Mouse (Mus musculus) heart, postnatal 0 days (tissue): ENCODE measurements around the gene Slc2a9.

Experiments
- CTCF ChIP-seq: IDR thresholded peaks from 2 replicates; pipeline ENCODE4 v1.5.1; 2016; ENCODE audit warnings: antibody characterized with exemption, control low read depth, low read depth
- EP300 ChIP-seq: IDR thresholded peaks from 2 replicates; pipeline ENCODE4 v1.6.1; 2016; ENCODE audit warnings: antibody characterized with exemption, low read depth

DNA sequence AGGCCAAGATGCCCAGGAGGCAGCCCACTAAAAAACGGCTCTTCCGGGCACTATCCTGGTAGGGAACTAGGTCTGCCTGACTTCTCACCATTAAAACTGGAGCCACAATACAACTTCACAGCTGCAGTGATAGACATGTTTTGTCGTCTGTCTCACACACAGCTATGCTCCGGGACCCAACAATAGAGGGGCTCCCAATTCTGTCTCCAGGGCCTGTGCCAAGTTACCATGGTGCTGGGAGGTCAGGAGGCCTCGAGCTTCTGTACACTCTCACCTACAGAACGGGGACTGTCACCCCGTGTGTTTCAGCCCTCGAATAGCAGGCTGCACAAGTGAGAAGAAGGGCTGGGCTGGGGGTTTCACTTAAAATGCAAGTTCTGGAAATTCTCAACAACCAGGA is 35.6 kb upstream of the Slc2a9 start:
- no peak for TF ChIP-seq CTCF
- TF ChIP-seq EP300, result no peak
